Mouse (Mus musculus): ENCODE measurements around the gene Hmx1. TPM values are rescaled to one million over a fixed set of nuclear protein-coding genes. Genes with fewer than 3 reads are reported as not detected.
A peak's percentile ranks its signal among the peaks of the same experiment; 100 is the strongest.

The Hmx1 gene
- total RNA-seq, 2 experiments from 2014 or later, result not detected

DNA sequence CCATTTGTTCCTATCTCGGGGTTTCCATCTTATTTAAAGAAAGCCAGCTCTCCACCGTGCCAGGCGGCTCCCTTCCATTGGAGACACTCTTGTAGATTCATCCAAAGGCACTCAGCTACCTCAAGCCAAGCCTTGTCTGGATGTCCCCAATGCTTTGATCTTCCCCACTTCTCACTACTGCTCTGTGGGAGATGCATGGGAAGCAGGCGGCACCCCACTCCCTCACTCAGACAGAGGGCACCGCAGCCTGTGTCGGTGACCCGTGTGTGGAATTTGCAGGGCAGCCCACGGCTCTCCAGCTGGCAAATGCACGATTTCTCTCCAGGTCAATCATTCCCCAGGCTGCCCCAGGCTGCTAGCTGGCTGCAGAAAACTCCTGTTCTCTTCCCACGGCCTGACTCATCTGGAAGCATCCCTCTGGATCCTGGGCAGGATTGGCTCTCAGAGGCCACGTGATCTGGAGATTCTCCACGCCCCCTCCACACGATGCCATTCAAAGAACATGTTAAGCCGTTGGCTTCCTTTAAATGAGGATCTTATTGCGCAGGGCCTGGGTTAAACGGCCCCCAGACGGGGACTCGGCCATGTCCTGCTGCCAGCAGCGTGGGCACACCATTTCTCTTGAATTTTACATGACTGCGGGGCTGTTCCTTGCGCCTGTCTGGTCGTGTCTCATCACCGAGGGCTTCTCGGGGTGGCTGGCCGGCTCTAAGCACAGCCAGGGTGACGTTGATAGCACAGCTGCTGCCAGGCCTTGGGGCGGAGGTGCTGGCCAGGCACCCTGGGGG, 58.9 kb downstream of the Hmx1 start:
- DNase-seq, result peak in 1 of 2 experiments; percentile 20
- intact Hi-C loops (cut with DNase I), result no loop called here

Other genes with a start within 250 kb of the Hmx1 start
- gene Adra2c, start 110.8 kb upstream of the Hmx1 start, total RNA-seq (2021), result under 1 TPM; 0.27 to 0.36 TPM
- gene Cpz, start 136.6 kb downstream of the Hmx1 start, total RNA-seq (2021), result 1 to 10 TPM; 4.2 to 5.6 TPM
- 1 to 10 TPM; 2.8 to 3.1 TPM for gene Trmt44, start 186.0 kb downstream of the Hmx1 start, total RNA-seq (2021)
- 10 to 100 TPM; 24.8 to 27.3 TPM for gene Acox3, start 193.9 kb downstream of the Hmx1 start, total RNA-seq (2021)

Data from heart, postnatal 14 days (tissue).